Mouse (Mus musculus): ENCODE results near the gene Map1s. TPM values are rescaled to one million over a fixed set of nuclear protein-coding genes. Genes with fewer than 3 reads are reported as not detected.

Map1s gene
- polyA plus RNA-seq, 1 experiment from 2014 or later, result 56.9 TPM

- H3K36me3 ChIP-seq (ENCODE audit: insufficient read depth, low read length), result 0 out of 2 replicates have a peak, but pooled peaks cover 4% of the 10 kb centered on the region
- peak overlapping the region; percentile 76 for H3K4me3 ChIP-seq (ENCODE audit: low read length)
- WGBS, result 14% methylated on average over 8 of the region's 8 CpGs
- peak overlapping the region; percentile 91 for H3K9ac ChIP-seq (replicated peaks; ENCODE audit: low read length)
- peak; percentile 44 for ATAC-seq (ENCODE audit: low FRiP score, low TSS enrichment)
- H3K9me3 ChIP-seq (ENCODE audit: low read length), result no peaks in the 10 kb centered on the region
- H3K4me2 ChIP-seq (replicated peaks; ENCODE audit: low read depth, low read length), result peak overlapping the region; percentile 79
- peak overlapping the region; percentile 94 for H3K27ac ChIP-seq (ENCODE audit: low read length)
- H3K4me1 ChIP-seq (ENCODE audit: insufficient read depth, low read length), result peaks cover 15% of the 10 kb centered on the region
- H3K27me3 ChIP-seq (ENCODE audit: insufficient read depth, low read length), result 0 out of 2 replicates have a peak, but pooled peaks cover 3% of the 10 kb centered on the region
Measured at GRCm38 (mm10) chr8:70905463-70905830, 285 bp upstream of the Map1s start.

- Histone ChIP-seq H3K27ac (ENCODE audit: low read length) (no peak overlapping the region), H3K27me3 (ENCODE audit: insufficient read depth, low read length) (0 out of 2 replicates have a peak, but pooled peaks cover 3% of the 10 kb centered on the region), H3K4me3 (ENCODE audit: low read length) (no peak overlapping the region), H3K9ac (replicated peaks; ENCODE audit: low read length) (no peak overlapping the region), H3K9me3 (ENCODE audit: low read length) (no peaks in the 10 kb centered on the region), H3K4me2 (replicated peaks; ENCODE audit: low read depth, low read length) (no peak overlapping the region), H3K36me3 (ENCODE audit: insufficient read depth, low read length) (peaks cover 17% of the 10 kb centered on the region), H3K4me1 (ENCODE audit: insufficient read depth, low read length) (peaks cover 15% of the 10 kb centered on the region)
- 94% methylated on average over 2 of the region's 2 CpGs for WGBS
- no peak for ATAC-seq (ENCODE audit: low FRiP score, low TSS enrichment)
Measured at GRCm38 (mm10) chr8:70907518-70907917, 1.8 kb downstream of the Map1s start.

- H3K4me3 ChIP-seq (ENCODE audit: low read length), result no peak overlapping the region
- no peaks in the 10 kb centered on the region for H3K27me3 ChIP-seq (ENCODE audit: insufficient read depth, low read length)
- H3K4me2 ChIP-seq (replicated peaks; ENCODE audit: low read depth, low read length), result no peak overlapping the region
- ATAC-seq (ENCODE audit: low FRiP score, low TSS enrichment), result no peak
- H3K36me3 ChIP-seq (ENCODE audit: insufficient read depth, low read length), result peaks cover 55% of the 10 kb centered on the region
- H3K27ac ChIP-seq (ENCODE audit: low read length), result no peak overlapping the region
- peaks cover 7% of the 10 kb centered on the region for H3K4me1 ChIP-seq (ENCODE audit: insufficient read depth, low read length)
- 77% methylated on average over 5 of the region's 5 CpGs for WGBS
- no peaks in the 10 kb centered on the region for H3K9me3 ChIP-seq (ENCODE audit: low read length)
- H3K9ac ChIP-seq (replicated peaks; ENCODE audit: low read length), result no peak overlapping the region
Measured at GRCm38 (mm10) chr8:70911596-70911995, 5.9 kb downstream of the Map1s start.

GRCm38 (mm10) chr8:70912955-70913354, 7.2 kb downstream of the Map1s start:
- H3K27me3 ChIP-seq (ENCODE audit: insufficient read depth, low read length), result no peaks in the 10 kb centered on the region
- no peak overlapping the region for H3K27ac ChIP-seq (ENCODE audit: low read length)
- H3K9ac ChIP-seq (replicated peaks; ENCODE audit: low read length), result no peak overlapping the region
- WGBS, result 94% methylated on average over 30 of the region's 30 CpGs
- H3K4me3 ChIP-seq (ENCODE audit: low read length), result no peak overlapping the region
- no peaks in the 10 kb centered on the region for H3K4me1 ChIP-seq (ENCODE audit: insufficient read depth, low read length)
- no peak for ATAC-seq (ENCODE audit: low FRiP score, low TSS enrichment)
- H3K36me3 ChIP-seq (ENCODE audit: insufficient read depth, low read length), result peaks cover 68% of the 10 kb centered on the region
- no peak overlapping the region for H3K4me2 ChIP-seq (replicated peaks; ENCODE audit: low read depth, low read length)
- H3K9me3 ChIP-seq (ENCODE audit: low read length), result no peaks in the 10 kb centered on the region

- no peak for ATAC-seq (ENCODE audit: low FRiP score, low TSS enrichment)
- H3K9ac ChIP-seq (replicated peaks; ENCODE audit: low read length), result no peak overlapping the region
- H3K4me3 ChIP-seq (ENCODE audit: low read length), result no peak overlapping the region
- H3K9me3 ChIP-seq (ENCODE audit: low read length), result no peaks in the 10 kb centered on the region
- no peaks in the 10 kb centered on the region for H3K4me1 ChIP-seq (ENCODE audit: insufficient read depth, low read length)
- H3K4me2 ChIP-seq (replicated peaks; ENCODE audit: low read depth, low read length), result no peak overlapping the region
- 95% methylated on average over 26 of the region's 26 CpGs for WGBS
- no peak overlapping the region for H3K27ac ChIP-seq (ENCODE audit: low read length)
- peaks cover 74% of the 10 kb centered on the region for H3K36me3 ChIP-seq (ENCODE audit: insufficient read depth, low read length)
- H3K27me3 ChIP-seq (ENCODE audit: insufficient read depth, low read length), result no peaks in the 10 kb centered on the region
Measured at GRCm38 (mm10) chr8:70913523-70913922, 7.8 kb downstream of the Map1s start.

- Histone ChIP-seq H3K9me3 (ENCODE audit: low read length) (no peaks in the 10 kb centered on the region), H3K9ac (replicated peaks; ENCODE audit: low read length) (no peak overlapping the region), H3K27ac (ENCODE audit: low read length) (no peak overlapping the region), H3K4me3 (ENCODE audit: low read length) (no peak overlapping the region), H3K4me1 (ENCODE audit: insufficient read depth, low read length) (no peaks in the 10 kb centered on the region), H3K27me3 (ENCODE audit: insufficient read depth, low read length) (no peaks in the 10 kb centered on the region), H3K36me3 (ENCODE audit: insufficient read depth, low read length) (peaks cover 75% of the 10 kb centered on the region), H3K4me2 (replicated peaks; ENCODE audit: low read depth, low read length) (no peak overlapping the region)
- no peak for ATAC-seq (ENCODE audit: low FRiP score, low TSS enrichment)
- WGBS, result 94% methylated on average over 17 of the region's 17 CpGs
Measured at GRCm38 (mm10) chr8:70914704-70915103, 9.0 kb downstream of the Map1s start.

- ATAC-seq (ENCODE audit: low FRiP score, low TSS enrichment), result no peak
- no peak overlapping the region for H3K9ac ChIP-seq (replicated peaks; ENCODE audit: low read length)
- H3K4me1 ChIP-seq (ENCODE audit: insufficient read depth, low read length), result no peaks in the 10 kb centered on the region
- no peak overlapping the region for H3K4me3 ChIP-seq (ENCODE audit: low read length)
- WGBS, result 88% methylated on average over 9 of the region's 9 CpGs
- H3K36me3 ChIP-seq (ENCODE audit: insufficient read depth, low read length), result peaks cover 51% of the 10 kb centered on the region
- H3K9me3 ChIP-seq (ENCODE audit: low read length), result no peaks in the 10 kb centered on the region
- no peak overlapping the region for H3K4me2 ChIP-seq (replicated peaks; ENCODE audit: low read depth, low read length)
- no peaks in the 10 kb centered on the region for H3K27me3 ChIP-seq (ENCODE audit: insufficient read depth, low read length)
- H3K27ac ChIP-seq (ENCODE audit: low read length), result no peak overlapping the region
Measured at GRCm38 (mm10) chr8:70920049-70920922, 14.6 kb downstream of the Map1s start.

- Histone ChIP-seq H3K36me3 (ENCODE audit: insufficient read depth, low read length) (peaks cover 16% of the 10 kb centered on the region), H3K27me3 (ENCODE audit: insufficient read depth, low read length) (no peaks in the 10 kb centered on the region), H3K4me3 (ENCODE audit: low read length) (no peak overlapping the region), H3K9me3 (ENCODE audit: low read length) (no peaks in the 10 kb centered on the region), H3K4me2 (replicated peaks; ENCODE audit: low read depth, low read length) (no peak overlapping the region), H3K4me1 (ENCODE audit: insufficient read depth, low read length) (no peaks in the 10 kb centered on the region), H3K9ac (replicated peaks; ENCODE audit: low read length) (no peak overlapping the region), H3K27ac (ENCODE audit: low read length) (no peak overlapping the region)
- 86% methylated on average over 4 of the region's 4 CpGs for WGBS
- ATAC-seq (ENCODE audit: low FRiP score, low TSS enrichment), result no peak
Measured at GRCm38 (mm10) chr8:70924151-70924550, 18.4 kb downstream of the Map1s start.

GRCm38 (mm10) chr8:70925754-70926153, 20.0 kb downstream of the Map1s start:
- Histone ChIP-seq H3K9me3 (ENCODE audit: low read length) (no peaks in the 10 kb centered on the region), H3K27ac (ENCODE audit: low read length) (no peak overlapping the region), H3K4me2 (replicated peaks; ENCODE audit: low read depth, low read length) (no peak overlapping the region), H3K9ac (replicated peaks; ENCODE audit: low read length) (no peak overlapping the region), H3K4me3 (ENCODE audit: low read length) (no peak overlapping the region), H3K36me3 (ENCODE audit: insufficient read depth, low read length) (peaks cover 9% of the 10 kb centered on the region), H3K4me1 (ENCODE audit: insufficient read depth, low read length) (no peaks in the 10 kb centered on the region), H3K27me3 (ENCODE audit: insufficient read depth, low read length) (no peaks in the 10 kb centered on the region)
- WGBS, result 94% methylated on average over 4 of the region's 4 CpGs
- no peak for ATAC-seq (ENCODE audit: low FRiP score, low TSS enrichment)

- WGBS, result 88% methylated on average over 5 of the region's 5 CpGs
- H3K36me3 ChIP-seq (ENCODE audit: insufficient read depth, low read length), result peaks cover 4% of the 10 kb centered on the region
- H3K27me3 ChIP-seq (ENCODE audit: insufficient read depth, low read length), result no peaks in the 10 kb centered on the region
Measured at GRCm38 (mm10) chr8:70926396-70926795, 20.7 kb downstream of the Map1s start.

More at GRCm38 (mm10) chr8:70926396-70926795, 20.7 kb downstream of the Map1s start:
- Histone ChIP-seq H3K27ac (ENCODE audit: low read length) (no peak overlapping the region), H3K9ac (replicated peaks; ENCODE audit: low read length) (no peak overlapping the region), H3K4me3 (ENCODE audit: low read length) (no peak overlapping the region), H3K4me2 (replicated peaks; ENCODE audit: low read depth, low read length) (no peak overlapping the region), H3K9me3 (ENCODE audit: low read length) (no peaks in the 10 kb centered on the region), H3K4me1 (ENCODE audit: insufficient read depth, low read length) (no peaks in the 10 kb centered on the region)
- ATAC-seq (ENCODE audit: low FRiP score, low TSS enrichment), result no peak

Measured in kidney, embryonic 16.5 days (tissue).